Mouse (Mus musculus) CH12.LX (cell line): ENCODE data around the gene Unkl. TPM values are rescaled to one million over a fixed set of nuclear protein-coding genes. Genes with fewer than 3 reads are reported as not detected.

ENCODE experiments used
- DNase-seq: peaks from one replicate; pipeline ENCODE4 v3.0.0-alpha.2; 2013; ENCODE audit errors: extremely low read depth
- H3K27ac ChIP-seq: 2 replicates; pipeline ENCODE4 v1.5.1; 2012; ENCODE audit warnings: low read depth, mild to moderate bottlenecking, control low read depth, moderate library complexity; ENCODE audit not compliant: insufficient read depth
- H3K27me3 ChIP-seq: replicated peaks from 2 replicates; pipeline ENCODE3; 2012; ENCODE audit warnings: inconsistent platforms
- H3K36me3 ChIP-seq, 2 experiments: replicated peaks in 1 of 2; 2 replicates each; pipeline versions ENCODE3 to v1.6.1; 2012; ENCODE audit warnings: inconsistent platforms in 1 of 2, low read length in 1 of 2, mild to moderate bottlenecking in 1 of 2, mixed read lengths in 1 of 2, moderate library complexity in 1 of 2; ENCODE audit not compliant: control insufficient read depth in 1 of 2, insufficient read depth in 1 of 2
- H3K4me1 ChIP-seq, 2 experiments: 2 replicates each; pipeline ENCODE4 v1.6.1; 2012; ENCODE audit warnings: inconsistent platforms in 1 of 2, moderate library complexity in 1 of 2; ENCODE audit not compliant: insufficient read depth in 2 of 2, control insufficient read depth in 1 of 2
- H3K4me2 ChIP-seq: 2 replicates; pipeline ENCODE4 v1.6.1; 2012; ENCODE audit warnings: low read depth, mild to moderate bottlenecking, control low read depth; ENCODE audit not compliant: poor library complexity, insufficient read depth, severe bottlenecking
- H3K4me3 ChIP-seq, 3 experiments: fragments of 150-350 bp in 1 of 3; sonication (generic) in 1 of 3; replicated peaks in 1 of 3; 2 replicates each; pipeline versions ENCODE3 to v1.5.1; 2011 to 2012; ENCODE audit warnings: low read depth in 2 of 3, low read length in 2 of 3, mild to moderate bottlenecking in 2 of 3, moderate library complexity in 2 of 3, control low read depth in 1 of 3, improper control_type of control experiment in 1 of 3, inconsistent platforms in 1 of 3, mixed read lengths in 1 of 3; ENCODE audit not compliant: poor library complexity in 1 of 3
- H3K79me2 ChIP-seq: replicated peaks from 2 replicates; pipeline ENCODE4 v1.6.1; 2012; ENCODE audit warnings: mild to moderate bottlenecking, moderate library complexity; ENCODE audit not compliant: control insufficient read depth, poor library complexity, insufficient read depth, severe bottlenecking; ENCODE audit errors: extremely low read depth
- H3K9ac ChIP-seq: 2 replicates; pipeline ENCODE4 v1.6.1; 2012; ENCODE audit warnings: low read depth, mild to moderate bottlenecking, control low read depth, moderate library complexity; ENCODE audit not compliant: insufficient read depth
- H3K9me3 ChIP-seq: replicated peaks from 2 replicates; pipeline ENCODE3; 2012; ENCODE audit warnings: low read length, inconsistent platforms, mixed read lengths
- BHLHE40 ChIP-seq: IDR thresholded peaks from 2 replicates; pipeline ENCODE4 v1.6.1; 2011; ENCODE audit warnings: mild to moderate bottlenecking, low read depth, low read length, improper control_type of control experiment
- CHD1 ChIP-seq: IDR thresholded peaks from 2 replicates; pipeline ENCODE4 v1.6.1; 2012; ENCODE audit warnings: low read depth, low read length, improper control_type of control experiment, inconsistent platforms
- CHD2 ChIP-seq: IDR thresholded peaks from 2 replicates; pipeline ENCODE4 v1.6.1; 2011; ENCODE audit warnings: low read length, improper control_type of control experiment
- CTCF ChIP-seq, 2 experiments: IDR thresholded peaks in 1 of 2; conservative IDR thresholded peaks in 1 of 2; 2 replicates each; pipeline ENCODE4 v1.5.1; 2011 to 2012; ENCODE audit warnings: low read depth in 2 of 2, low read length in 2 of 2, improper control_type of control experiment in 1 of 2, inconsistent platforms in 1 of 2, mild to moderate bottlenecking in 1 of 2, moderate library complexity in 1 of 2
- E2F4 ChIP-seq: IDR thresholded peaks from 2 replicates; pipeline ENCODE4 v1.6.1; 2011; ENCODE audit warnings: low read depth, low read length, improper control_type of control experiment; ENCODE audit not compliant: insufficient replicate concordance
- EP300 ChIP-seq: IDR thresholded peaks from 2 replicates; pipeline ENCODE4 v1.6.1; 2011; ENCODE audit warnings: low read length, improper control_type of control experiment
- ETS1 ChIP-seq: conservative IDR thresholded peaks from 2 replicates; pipeline ENCODE4 v1.6.1; 2012; ENCODE audit warnings: low read depth, mild to moderate bottlenecking, inconsistent platforms, low read length, improper control_type of control experiment, moderate library complexity
- GABPA ChIP-seq: IDR thresholded peaks from 2 replicates; pipeline ENCODE4 v1.6.1; 2012; ENCODE audit warnings: low read depth, low read length, improper control_type of control experiment, inconsistent platforms; ENCODE audit not compliant: insufficient replicate concordance
- IRF4 ChIP-seq: IDR thresholded peaks from 2 replicates; pipeline ENCODE4 v1.6.1; 2014; ENCODE audit warnings: low read depth, mild to moderate bottlenecking, inconsistent platforms, low read length, improper control_type of control experiment
- JUND ChIP-seq: conservative IDR thresholded peaks from 2 replicates; pipeline ENCODE4 v1.6.1; 2011; ENCODE audit warnings: low read depth, low read length, improper control_type of control experiment
- KAT2A ChIP-seq: IDR thresholded peaks from 2 replicates; pipeline ENCODE4 v1.6.1; 2012; ENCODE audit warnings: low read length, improper control_type of control experiment, inconsistent platforms; ENCODE audit not compliant: insufficient replicate concordance
- MAFK ChIP-seq: IDR thresholded peaks from 2 replicates; pipeline ENCODE4 v1.6.1; 2011; ENCODE audit warnings: low read length, improper control_type of control experiment; ENCODE audit not compliant: insufficient replicate concordance
- MAX ChIP-seq: IDR thresholded peaks from 2 replicates; pipeline ENCODE4 v1.6.1; 2011; ENCODE audit warnings: low read length, improper control_type of control experiment
- MAZ ChIP-seq: IDR thresholded peaks from 2 replicates; pipeline ENCODE4 v1.6.1; 2012; ENCODE audit warnings: low read depth, mild to moderate bottlenecking, inconsistent platforms, low read length, improper control_type of control experiment, moderate library complexity
- MEF2A ChIP-seq: IDR thresholded peaks from 2 replicates; pipeline ENCODE4 v1.6.1; 2014; ENCODE audit warnings: low read depth, mild to moderate bottlenecking, inconsistent platforms, low read length, improper control_type of control experiment, borderline replicate concordance
- MYC ChIP-seq: IDR thresholded peaks from 2 replicates; pipeline ENCODE4 v1.6.1; 2011; ENCODE audit warnings: low read depth, mild to moderate bottlenecking, improper control_type of control experiment, low read length
- NELFE ChIP-seq: IDR thresholded peaks from 2 replicates; pipeline ENCODE4 v1.6.1; 2011; ENCODE audit warnings: low read depth, low read length, improper control_type of control experiment
- NRF1 ChIP-seq: IDR thresholded peaks from 2 replicates; pipeline ENCODE4 v1.6.1; 2014; ENCODE audit warnings: low read depth, mild to moderate bottlenecking, inconsistent platforms, low read length, improper control_type of control experiment, moderate library complexity
- RAD21 ChIP-seq: IDR thresholded peaks from 2 replicates; pipeline ENCODE4 v1.6.1; 2011; ENCODE audit warnings: low read depth, mild to moderate bottlenecking, low read length, improper control_type of control experiment, moderate library complexity
- RCOR1 ChIP-seq: conservative IDR thresholded peaks from 2 replicates; pipeline ENCODE4 v1.6.1; 2012; ENCODE audit warnings: low read depth, mild to moderate bottlenecking, inconsistent platforms, low read length, improper control_type of control experiment
- SIN3A ChIP-seq: IDR thresholded peaks from 2 replicates; pipeline ENCODE4 v1.6.1; 2012; ENCODE audit warnings: low read length, improper control_type of control experiment, inconsistent platforms
- SMC3 ChIP-seq: IDR thresholded peaks from 2 replicates; pipeline ENCODE4 v1.6.1; 2011; ENCODE audit warnings: low read depth, low read length, improper control_type of control experiment
- TBP ChIP-seq: conservative IDR thresholded peaks from 2 replicates; pipeline ENCODE4 v1.6.1; 2011; ENCODE audit warnings: low read depth, low read length, improper control_type of control experiment
- TCF12 ChIP-seq: IDR thresholded peaks from 2 replicates; pipeline ENCODE4 v1.6.1; 2014; ENCODE audit warnings: low read depth, mild to moderate bottlenecking, inconsistent platforms, low read length, improper control_type of control experiment
- UBTF ChIP-seq: IDR thresholded peaks from 2 replicates; pipeline ENCODE4 v1.6.1; 2012; ENCODE audit warnings: low read depth, mild to moderate bottlenecking, inconsistent platforms, low read length, improper control_type of control experiment, moderate library complexity
- ZC3H11A ChIP-seq: IDR thresholded peaks from 2 replicates; pipeline ENCODE4 v1.6.1; 2012; ENCODE audit warnings: low read depth, mild to moderate bottlenecking, inconsistent platforms, low read length, improper control_type of control experiment
- ZKSCAN1 ChIP-seq: IDR thresholded peaks from 2 replicates; pipeline ENCODE4 v1.6.1; 2012; ENCODE audit warnings: low read depth, inconsistent platforms, low read length, improper control_type of control experiment, borderline replicate concordance
- ZMIZ1 ChIP-seq: IDR thresholded peaks from 2 replicates; pipeline ENCODE4 v1.6.1; 2012; ENCODE audit warnings: low read depth, mild to moderate bottlenecking, inconsistent platforms, low read length, improper control_type of control experiment
- ZNF384 ChIP-seq: IDR thresholded peaks from 2 replicates; pipeline ENCODE4 v1.6.1; 2012; ENCODE audit warnings: low read depth, low read length, improper control_type of control experiment, inconsistent platforms
- dilution Hi-C: fragments of 300-500 bp; cut with MboI; formaldehyde crosslinking; loops from 2 replicates; pipeline ENCODE4 v1.14.3; 2020; ENCODE audit warnings: low sequenced_read_pairs; ENCODE audit not compliant: extremely low pct_unique_long_range_greater_than_20kb, extremely low pct_ligation_motif_present
- in situ Hi-C: fragments of 300-500 bp; cut with MboI; formaldehyde crosslinking; loops from 3 replicates; pipeline ENCODE4 v1.14.3; 2019; ENCODE audit warnings: low sequenced_read_pairs, low pct_ligation_motif_present, low pct_unique_long_range_greater_than_20kb, mixed read lengths
- polyA plus RNA-seq: library from polyadenylated mRNA; unstranded; fragments of >175 nt; gene quantifications from 2 replicates; pipeline ENCODE4 v1.2.1, GENCODE M21; 2012; ENCODE audit warnings: low read depth; ENCODE audit not compliant: insufficient read length
- total RNA-seq, 2 experiments: library from RNA; depleted of rRNA; stranded (reverse); fragments of 300-350 nt in 1 of 2; fragments of >200 nt in 1 of 2; gene quantifications; 2 replicates each; pipeline ENCODE4 v1.2.3; 2012 to 2014

Gene Unkl
- total and polyA plus RNA-seq, 3 experiments = 12.0 to 17.2 (median 14.3) TPM

DNA sequence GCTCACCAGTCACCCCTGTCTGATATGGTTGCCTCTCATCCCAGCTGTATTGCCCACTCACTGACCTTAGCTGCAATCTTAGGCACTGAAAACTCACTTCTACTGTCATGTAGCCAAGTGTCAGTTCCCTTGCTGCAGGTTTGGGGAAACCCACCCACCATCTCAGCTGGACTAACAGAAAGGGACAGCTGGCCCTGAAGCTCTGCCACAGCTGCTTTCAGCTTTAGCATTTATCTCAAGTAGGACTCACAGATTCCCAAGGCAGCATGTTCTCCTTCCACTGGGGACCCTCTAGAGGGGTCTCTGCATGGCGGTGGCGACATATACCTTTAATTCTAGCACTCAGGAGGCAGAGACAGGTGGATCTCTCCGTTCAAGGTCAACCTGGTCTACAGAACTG, 23.4 kb upstream of the Unkl start:
- TF ChIP-seq RAD21 (no peak), ZC3H11A (no peak), MAFK (no peak), MEF2A (no peak), CHD1 (no peak), CHD2 (no peak), TCF12 (no peak), ZKSCAN1 (no peak), CTCF (conservative IDR thresholded peaks at IDR 0.05 in 1 of 2, IDR thresholded peaks at IDR 0.05 in 1 of 2; ENCODE audit: low read depth in 2 of 2, low read length in 2 of 2) (no peak), UBTF (no peak), IRF4 (no peak), TBP (no peak), SIN3A (no peak), NELFE (no peak), MAX (no peak), KAT2A (no peak)
- Histone ChIP-seq H3K9me3 (no peaks in the 10 kb centered on the region), H3K79me2 (no peaks in the 10 kb centered on the region), H3K27ac (no peak overlapping the region), H3K9ac (no peak overlapping the region), H3K4me2 (no peak overlapping the region), H3K4me1 (no peaks in the 10 kb centered on the region), H3K27me3 (peaks cover 40% of the 10 kb centered on the region), H3K36me3 (peaks cover 18 to 37% of the 10 kb centered on the region in 2 experiments), H3K4me3 (no peak overlapping the region)
- dilution Hi-C loops (no loop called here), in situ Hi-C loops (no loop called here)
- DNase-seq = no peak

GRCm38 (mm10) chr17:25165970-25166671, 22.1 kb upstream of the Unkl start:
- dilution Hi-C loops = no loop called here
- no peak overlapping the region for H3K4me3 ChIP-seq
- no peak for TF ChIP-seq RCOR1
- TF ChIP-seq ZMIZ1 = no peak
- no peak for TF ChIP-seq EP300
- no peak for TF ChIP-seq GABPA
- no peak for TF ChIP-seq BHLHE40
- TF ChIP-seq MYC = no peak
- TF ChIP-seq ETS1 = no peak
- TF ChIP-seq JUND = no peak
- no peak for TF ChIP-seq ZKSCAN1
- TF ChIP-seq SMC3 = no peak
- TF ChIP-seq NRF1 = no peak
- TF ChIP-seq ZNF384 = no peak
- TF ChIP-seq E2F4 = no peak
- no peak for TF ChIP-seq MAZ
- TF ChIP-seq, all 38 proteins: peak for 0
- Histone ChIP-seq H3K27me3 (peaks cover 50% of the 10 kb centered on the region), H3K36me3 (peaks cover 6 to 24% of the 10 kb centered on the region in 2 experiments), H3K4me1 (no peaks in the 10 kb centered on the region), H3K79me2 (no peaks in the 10 kb centered on the region), H3K27ac (no peak overlapping the region), H3K4me2 (no peak overlapping the region), H3K9ac (no peak overlapping the region), H3K9me3 (no peaks in the 10 kb centered on the region)
- in situ Hi-C loops = no loop called here
- DNase-seq = no peak
